Mouse (Mus musculus): ENCODE results near the gene Fam43b. TPM values are rescaled to one million over a fixed set of nuclear protein-coding genes. Genes with fewer than 3 reads are reported as not detected.

Gene Fam43b
- polyA plus RNA-seq, 1 experiment from 2014 or later = not detected

GRCm38 (mm10) chr4:138425028-138425427, 28.7 kb upstream of the Fam43b start:
- Histone ChIP-seq H3K4me3 (ENCODE audit: low read depth, low read length) (no peak overlapping the region), H3K4me1 (ENCODE audit: control insufficient read depth, low read depth, low read length) (no peaks in the 10 kb centered on the region), H3K4me2 (ENCODE audit: low read depth, low read length) (no peak overlapping the region), H3K36me3 (ENCODE audit: control insufficient read depth, insufficient read depth) (no peaks in the 10 kb centered on the region), H3K9ac (ENCODE audit: low read depth, low read length) (no peak overlapping the region), H3K27me3 (ENCODE audit: control insufficient read depth, insufficient read depth, low read depth, low read length) (no peaks in the 10 kb centered on the region), H3K9me3 (replicated peaks; ENCODE audit: control insufficient read depth, low read length) (no peaks in the 10 kb centered on the region), H3K27ac (ENCODE audit: low read length) (no peak overlapping the region)
- no peak for ATAC-seq (ENCODE audit: low read depth)
- WGBS (ENCODE audit: insufficient replicate concordance) = 61% methylated on average over 6 of the region's 6 CpGs

- ATAC-seq (ENCODE audit: low read depth) = no peak
- Histone ChIP-seq H3K9me3 (replicated peaks; ENCODE audit: control insufficient read depth, low read length) (no peaks in the 10 kb centered on the region), H3K27ac (ENCODE audit: low read length) (no peak overlapping the region), H3K9ac (ENCODE audit: low read depth, low read length) (no peak overlapping the region), H3K36me3 (ENCODE audit: control insufficient read depth, insufficient read depth) (no peaks in the 10 kb centered on the region), H3K27me3 (ENCODE audit: control insufficient read depth, insufficient read depth, low read depth, low read length) (peaks cover 2% of the 10 kb centered on the region; the same call in 1 of the 2 replicates), H3K4me3 (ENCODE audit: low read depth, low read length) (no peak overlapping the region), H3K4me2 (ENCODE audit: low read depth, low read length) (no peak overlapping the region), H3K4me1 (ENCODE audit: control insufficient read depth, low read depth, low read length) (no peaks in the 10 kb centered on the region)
- WGBS (ENCODE audit: insufficient replicate concordance) = 42% methylated on average over 11 of the region's 11 CpGs
Measured at GRCm38 (mm10) chr4:138418340-138418957, 22.1 kb upstream of the Fam43b start.

- Histone ChIP-seq H3K4me3 (ENCODE audit: low read depth, low read length) (no peak overlapping the region), H3K4me2 (ENCODE audit: low read depth, low read length) (no peak overlapping the region), H3K36me3 (ENCODE audit: control insufficient read depth, insufficient read depth) (no peaks in the 10 kb centered on the region), H3K9me3 (replicated peaks; ENCODE audit: control insufficient read depth, low read length) (no peaks in the 10 kb centered on the region), H3K4me1 (ENCODE audit: control insufficient read depth, low read depth, low read length) (no peaks in the 10 kb centered on the region), H3K27ac (ENCODE audit: low read length) (no peak overlapping the region), H3K9ac (ENCODE audit: low read depth, low read length) (no peak overlapping the region), H3K27me3 (ENCODE audit: control insufficient read depth, insufficient read depth, low read depth, low read length) (peaks cover 2% of the 10 kb centered on the region; the same call in 1 of the 2 replicates)
- no peak for ATAC-seq (ENCODE audit: low read depth)
- WGBS (ENCODE audit: insufficient replicate concordance) = 59% methylated on average over 4 of the region's 4 CpGs
Measured at GRCm38 (mm10) chr4:138417882-138418281, 21.6 kb upstream of the Fam43b start.

- peaks cover 2% of the 10 kb centered on the region; the same call in 1 of the 2 replicates for H3K27me3 ChIP-seq (ENCODE audit: control insufficient read depth, insufficient read depth, low read depth, low read length)
- no peak overlapping the region for H3K4me3 ChIP-seq (ENCODE audit: low read depth, low read length)
- no peak overlapping the region for H3K4me2 ChIP-seq (ENCODE audit: low read depth, low read length)
- ATAC-seq (ENCODE audit: low read depth) = no peak
- no peak overlapping the region for H3K9ac ChIP-seq (ENCODE audit: low read depth, low read length)
- H3K27ac ChIP-seq (ENCODE audit: low read length) = no peak overlapping the region
- WGBS (ENCODE audit: insufficient replicate concordance) = 51% methylated on average over 5 of the region's 5 CpGs
- no peaks in the 10 kb centered on the region for H3K9me3 ChIP-seq (replicated peaks; ENCODE audit: control insufficient read depth, low read length)
- no peaks in the 10 kb centered on the region for H3K4me1 ChIP-seq (ENCODE audit: control insufficient read depth, low read depth, low read length)
- H3K36me3 ChIP-seq (ENCODE audit: control insufficient read depth, insufficient read depth) = no peaks in the 10 kb centered on the region
Measured at GRCm38 (mm10) chr4:138416414-138416813, 20.1 kb upstream of the Fam43b start.

GRCm38 (mm10) chr4:138415991-138416390, 19.7 kb upstream of the Fam43b start:
- WGBS (ENCODE audit: insufficient replicate concordance) = 39% methylated on average over 3 of the region's 3 CpGs
- Histone ChIP-seq H3K4me2 (ENCODE audit: low read depth, low read length) (no peak overlapping the region), H3K9me3 (replicated peaks; ENCODE audit: control insufficient read depth, low read length) (no peaks in the 10 kb centered on the region), H3K27me3 (ENCODE audit: control insufficient read depth, insufficient read depth, low read depth, low read length) (peaks cover 2% of the 10 kb centered on the region; the same call in 1 of the 2 replicates), H3K9ac (ENCODE audit: low read depth, low read length) (no peak overlapping the region), H3K4me3 (ENCODE audit: low read depth, low read length) (no peak overlapping the region), H3K4me1 (ENCODE audit: control insufficient read depth, low read depth, low read length) (no peaks in the 10 kb centered on the region), H3K27ac (ENCODE audit: low read length) (no peak overlapping the region), H3K36me3 (ENCODE audit: control insufficient read depth, insufficient read depth) (no peaks in the 10 kb centered on the region)
- ATAC-seq (ENCODE audit: low read depth) = no peak

- H3K36me3 ChIP-seq (ENCODE audit: control insufficient read depth, insufficient read depth) = no peaks in the 10 kb centered on the region
- no peak overlapping the region for H3K4me2 ChIP-seq (ENCODE audit: low read depth, low read length)
- 28% methylated on average over 6 of the region's 6 CpGs for WGBS (ENCODE audit: insufficient replicate concordance)
- H3K4me1 ChIP-seq (ENCODE audit: control insufficient read depth, low read depth, low read length) = no peaks in the 10 kb centered on the region
- ATAC-seq (ENCODE audit: low read depth) = no peak
- no peak overlapping the region for H3K27ac ChIP-seq (ENCODE audit: low read length)
- no peak overlapping the region for H3K9ac ChIP-seq (ENCODE audit: low read depth, low read length)
- H3K9me3 ChIP-seq (replicated peaks; ENCODE audit: control insufficient read depth, low read length) = no peaks in the 10 kb centered on the region
- H3K27me3 ChIP-seq (ENCODE audit: control insufficient read depth, insufficient read depth, low read depth, low read length) = peaks cover 2% of the 10 kb centered on the region; the same call in 1 of the 2 replicates
- no peak overlapping the region for H3K4me3 ChIP-seq (ENCODE audit: low read depth, low read length)
Measured at GRCm38 (mm10) chr4:138414725-138415124, 18.4 kb upstream of the Fam43b start.

- H3K27ac ChIP-seq (ENCODE audit: low read length) = no peak overlapping the region
- H3K4me2 ChIP-seq (ENCODE audit: low read depth, low read length) = no peak overlapping the region
- no peaks in the 10 kb centered on the region for H3K36me3 ChIP-seq (ENCODE audit: control insufficient read depth, insufficient read depth)
- ATAC-seq (ENCODE audit: low read depth) = no peak
- no peaks in the 10 kb centered on the region for H3K9me3 ChIP-seq (replicated peaks; ENCODE audit: control insufficient read depth, low read length)
- H3K4me1 ChIP-seq (ENCODE audit: control insufficient read depth, low read depth, low read length) = no peaks in the 10 kb centered on the region
- H3K27me3 ChIP-seq (ENCODE audit: control insufficient read depth, insufficient read depth, low read depth, low read length) = peaks cover 2% of the 10 kb centered on the region; the same call in 1 of the 2 replicates
- 42% methylated on average over 7 of the region's 7 CpGs for WGBS (ENCODE audit: insufficient replicate concordance)
- H3K9ac ChIP-seq (ENCODE audit: low read depth, low read length) = no peak overlapping the region
- H3K4me3 ChIP-seq (ENCODE audit: low read depth, low read length) = no peak overlapping the region
Measured at GRCm38 (mm10) chr4:138411504-138412121, 15.3 kb upstream of the Fam43b start.

GRCm38 (mm10) chr4:138411011-138411410, 14.7 kb upstream of the Fam43b start:
- WGBS (ENCODE audit: insufficient replicate concordance) = 35% methylated on average over 5 of the region's 5 CpGs
- no peak overlapping the region for H3K27ac ChIP-seq (ENCODE audit: low read length)
- no peak overlapping the region for H3K9ac ChIP-seq (ENCODE audit: low read depth, low read length)
- H3K36me3 ChIP-seq (ENCODE audit: control insufficient read depth, insufficient read depth) = no peaks in the 10 kb centered on the region
- no peak for ATAC-seq (ENCODE audit: low read depth)
- H3K27me3 ChIP-seq (ENCODE audit: control insufficient read depth, insufficient read depth, low read depth, low read length) = peaks cover 2% of the 10 kb centered on the region; the same call in 1 of the 2 replicates
- H3K4me3 ChIP-seq (ENCODE audit: low read depth, low read length) = no peak overlapping the region
- H3K4me1 ChIP-seq (ENCODE audit: control insufficient read depth, low read depth, low read length) = no peaks in the 10 kb centered on the region
- H3K9me3 ChIP-seq (replicated peaks; ENCODE audit: control insufficient read depth, low read length) = no peaks in the 10 kb centered on the region
- H3K4me2 ChIP-seq (ENCODE audit: low read depth, low read length) = no peak overlapping the region

GRCm38 (mm10) chr4:138407479-138408194, 11.3 kb upstream of the Fam43b start:
- Histone ChIP-seq H3K9me3 (replicated peaks; ENCODE audit: control insufficient read depth, low read length) (no peaks in the 10 kb centered on the region), H3K4me3 (ENCODE audit: low read depth, low read length) (no peak overlapping the region)
- no peak for ATAC-seq (ENCODE audit: low read depth)

More at GRCm38 (mm10) chr4:138407479-138408194, 11.3 kb upstream of the Fam43b start:
- H3K27ac ChIP-seq (ENCODE audit: low read length) = no peak overlapping the region
- 26% methylated on average over 12 of the region's 13 CpGs for WGBS (ENCODE audit: insufficient replicate concordance)
- H3K27me3 ChIP-seq (ENCODE audit: control insufficient read depth, insufficient read depth, low read depth, low read length) = no peaks in the 10 kb centered on the region
- H3K36me3 ChIP-seq (ENCODE audit: control insufficient read depth, insufficient read depth) = no peaks in the 10 kb centered on the region
- no peak overlapping the region for H3K9ac ChIP-seq (ENCODE audit: low read depth, low read length)
- no peak overlapping the region for H3K4me2 ChIP-seq (ENCODE audit: low read depth, low read length)
- H3K4me1 ChIP-seq (ENCODE audit: control insufficient read depth, low read depth, low read length) = no peaks in the 10 kb centered on the region
